Mouse (Mus musculus) MEL (cell line): ENCODE results near the gene Oaz1. TPM values are rescaled to one million over a fixed set of nuclear protein-coding genes. Genes with fewer than 3 reads are reported as not detected.

Source experiments
- DNase-seq: peaks from one replicate; pipeline ENCODE4 v3.0.0; 2011; ENCODE audit warnings: low read depth, low spot score
- H3K27ac ChIP-seq: 2 replicates; pipeline ENCODE4 v1.5.1; 2012; ENCODE audit warnings: low read depth, mild to moderate bottlenecking, control low read depth, low read length, moderate library complexity; ENCODE audit not compliant: control insufficient read depth
- H3K27me3 ChIP-seq, 2 experiments: fragments of 150-350 bp in 1 of 2; sonication (generic) in 1 of 2; 2 replicates each; pipeline ENCODE4 v1.6.1; 2012; ENCODE audit warnings: low read length in 2 of 2, mild to moderate bottlenecking in 2 of 2, improper control_type of control experiment in 1 of 2, moderate library complexity in 1 of 2; ENCODE audit not compliant: insufficient read depth in 2 of 2, control insufficient read depth in 1 of 2
- H3K36me3 ChIP-seq, 2 experiments: 2 replicates each; pipeline ENCODE4 v1.6.1; 2012 to 2014; ENCODE audit warnings: low read length in 2 of 2, improper control_type of control experiment in 1 of 2, inconsistent platforms in 1 of 2, mild to moderate bottlenecking in 1 of 2; ENCODE audit not compliant: insufficient read depth in 2 of 2, control insufficient read depth in 1 of 2
- H3K4me1 ChIP-seq, 2 experiments: fragments of 150-350 bp in 1 of 2; sonication (generic) in 1 of 2; 2 replicates each; pipeline ENCODE4 v1.6.1; 2012; ENCODE audit warnings: low read length in 2 of 2, improper control_type of control experiment in 1 of 2, mild to moderate bottlenecking in 1 of 2; ENCODE audit not compliant: insufficient read depth in 2 of 2, control insufficient read depth in 1 of 2
- H3K4me3 ChIP-seq, 2 experiments: fragments of 150-350 bp in 1 of 2; sonication (generic) in 1 of 2; 2 replicates each; pipeline ENCODE4 v1.5.1; 2012; ENCODE audit warnings: low read depth in 2 of 2, low read length in 2 of 2, mild to moderate bottlenecking in 2 of 2, moderate library complexity in 2 of 2, control low read depth in 1 of 2, improper control_type of control experiment in 1 of 2; ENCODE audit not compliant: control insufficient read depth in 1 of 2, insufficient read depth in 1 of 2
- H3K79me2 ChIP-seq: 2 replicates; pipeline ENCODE4 v1.6.1; 2012; ENCODE audit warnings: mild to moderate bottlenecking, low read length, moderate library complexity; ENCODE audit not compliant: control insufficient read depth, poor library complexity, insufficient read depth
- H3K9ac ChIP-seq: 2 replicates; pipeline ENCODE4 v1.6.1; 2012; ENCODE audit warnings: low read depth, mild to moderate bottlenecking, control low read depth, low read length, moderate library complexity; ENCODE audit not compliant: control insufficient read depth, poor library complexity, severe bottlenecking
- H3K9me3 ChIP-seq: fragments of 150-350 bp; sonication (generic); replicated peaks from 2 replicates; pipeline ENCODE4 v1.6.1; 2012; ENCODE audit warnings: mild to moderate bottlenecking, low read length, improper control_type of control experiment, moderate library complexity; ENCODE audit not compliant: insufficient read depth
- BHLHE40 ChIP-seq: IDR thresholded peaks from 2 replicates; pipeline ENCODE4 v1.6.1; 2012; ENCODE audit warnings: low read depth, mild to moderate bottlenecking, inconsistent platforms, low read length, improper control_type of control experiment, borderline replicate concordance
- CHD1 ChIP-seq: IDR thresholded peaks from 2 replicates; pipeline ENCODE4 v1.6.1; 2012; ENCODE audit warnings: low read depth, mild to moderate bottlenecking, inconsistent platforms, low read length, improper control_type of control experiment
- CHD2 ChIP-seq: IDR thresholded peaks from 2 replicates; pipeline ENCODE4 v1.6.1; 2011; ENCODE audit warnings: low read length, improper control_type of control experiment
- CTCF ChIP-seq, 3 experiments: IDR thresholded peaks in 2 of 3; conservative IDR thresholded peaks in 1 of 3; 2 replicates each; pipeline ENCODE4 v1.5.1; 2011 to 2012; ENCODE audit warnings: low read length in 3 of 3, low read depth in 2 of 3, mild to moderate bottlenecking in 2 of 3, improper control_type of control experiment in 1 of 3, inconsistent platforms in 1 of 3, mixed read lengths in 1 of 3, moderate library complexity in 1 of 3; ENCODE audit not compliant: control insufficient read depth in 1 of 3, insufficient read depth in 1 of 3, poor library complexity in 1 of 3, severe bottlenecking in 1 of 3
- E2F4 ChIP-seq: IDR thresholded peaks from 2 replicates; pipeline ENCODE4 v1.6.1; 2011; ENCODE audit warnings: low read depth, low read length, improper control_type of control experiment, borderline replicate concordance
- ELF1 ChIP-seq: IDR thresholded peaks from 2 replicates; pipeline ENCODE4 v1.6.1; 2014; ENCODE audit warnings: low read depth, mild to moderate bottlenecking, inconsistent platforms, low read length, improper control_type of control experiment, moderate library complexity
- GABPA ChIP-seq: IDR thresholded peaks from 2 replicates; pipeline ENCODE4 v1.6.1; 2012; ENCODE audit warnings: low read depth, mild to moderate bottlenecking, inconsistent platforms, low read length, improper control_type of control experiment, moderate library complexity
- GATA1 ChIP-seq: IDR thresholded peaks from 2 replicates; pipeline ENCODE4 v1.6.1; 2011; ENCODE audit warnings: low read depth, low read length, improper control_type of control experiment
- KAT2A ChIP-seq: conservative IDR thresholded peaks from 2 replicates; pipeline ENCODE4 v1.6.1; 2012; ENCODE audit warnings: low read depth, low read length, improper control_type of control experiment, inconsistent platforms
- MAFK ChIP-seq: IDR thresholded peaks from 2 replicates; pipeline ENCODE4 v1.6.1; 2011; ENCODE audit warnings: low read depth, mild to moderate bottlenecking, low read length, improper control_type of control experiment, borderline replicate concordance
- MAZ ChIP-seq: IDR thresholded peaks from 2 replicates; pipeline ENCODE4 v1.6.1; 2012; ENCODE audit warnings: low read depth, mild to moderate bottlenecking, inconsistent platforms, low read length, improper control_type of control experiment
- MEF2A ChIP-seq: IDR thresholded peaks from 2 replicates; pipeline ENCODE4 v1.6.1; 2014; ENCODE audit warnings: low read depth, mild to moderate bottlenecking, inconsistent platforms, low read length, improper control_type of control experiment; ENCODE audit not compliant: poor library complexity, insufficient replicate concordance, severe bottlenecking; ENCODE audit errors: extremely low read depth
- MYC ChIP-seq: IDR thresholded peaks from 2 replicates; pipeline ENCODE4 v1.6.1; 2011; ENCODE audit warnings: low read depth, mild to moderate bottlenecking, low read length, improper control_type of control experiment, moderate library complexity
- NRF1 ChIP-seq: IDR thresholded peaks from 2 replicates; pipeline ENCODE4 v1.6.1; 2014; ENCODE audit warnings: low read depth, mild to moderate bottlenecking, inconsistent platforms, low read length, improper control_type of control experiment, moderate library complexity; ENCODE audit not compliant: poor library complexity, insufficient read depth, severe bottlenecking
- POLR2A ChIP-seq, 2 experiments: IDR thresholded peaks; 2 replicates each; pipeline ENCODE4 v1.6.1; 2011 to 2012; ENCODE audit warnings: low read length in 2 of 2, mild to moderate bottlenecking in 2 of 2, control low read depth in 1 of 2, improper control_type of control experiment in 1 of 2, low read depth in 1 of 2, moderate library complexity in 1 of 2; ENCODE audit not compliant: control insufficient read depth in 1 of 2, insufficient read depth in 1 of 2, poor library complexity in 1 of 2
- POLR2AphosphoS2 ChIP-seq: IDR thresholded peaks from 2 replicates; pipeline ENCODE4 v1.6.1; 2011; ENCODE audit warnings: low read length, improper control_type of control experiment
- POLR2AphosphoS5 ChIP-seq: IDR thresholded peaks from 2 replicates; pipeline ENCODE4 v1.6.1; 2012; ENCODE audit warnings: low read depth, borderline replicate concordance, mild to moderate bottlenecking, inconsistent platforms, low read length, moderate library complexity, mixed read lengths
- RAD21 ChIP-seq: IDR thresholded peaks from 2 replicates; pipeline ENCODE4 v1.6.1; 2011; ENCODE audit warnings: mild to moderate bottlenecking, low read depth, low read length, improper control_type of control experiment
- SIN3A ChIP-seq: IDR thresholded peaks from 2 replicates; pipeline ENCODE4 v1.6.1; 2012; ENCODE audit warnings: low read length, improper control_type of control experiment, inconsistent platforms
- TCF12 ChIP-seq: IDR thresholded peaks from 2 replicates; pipeline ENCODE4 v1.6.1; 2014; ENCODE audit warnings: low read depth, mild to moderate bottlenecking, inconsistent platforms, low read length, improper control_type of control experiment, moderate library complexity
- UBTF ChIP-seq: IDR thresholded peaks from 2 replicates; pipeline ENCODE4 v1.6.1; 2012; ENCODE audit warnings: low read depth, mild to moderate bottlenecking, inconsistent platforms, low read length, improper control_type of control experiment, moderate library complexity, borderline replicate concordance; ENCODE audit not compliant: insufficient read depth
- USF1 ChIP-seq: IDR thresholded peaks from 2 replicates; pipeline ENCODE4 v1.6.1; 2014; ENCODE audit warnings: low read depth, mild to moderate bottlenecking, inconsistent platforms, low read length, improper control_type of control experiment, moderate library complexity
- USF2 ChIP-seq, 2 experiments: IDR thresholded peaks; 2 replicates each; pipeline ENCODE4 v1.6.1; 2011 to 2012; ENCODE audit warnings: improper control_type of control experiment in 2 of 2, low read length in 2 of 2, borderline replicate concordance in 1 of 2, inconsistent platforms in 1 of 2, low read depth in 1 of 2, mild to moderate bottlenecking in 1 of 2; ENCODE audit not compliant: insufficient read depth in 1 of 2
- ZC3H11A ChIP-seq: IDR thresholded peaks from 2 replicates; pipeline ENCODE4 v1.6.1; 2012; ENCODE audit warnings: low read depth, mild to moderate bottlenecking, inconsistent platforms, low read length, improper control_type of control experiment
- ZKSCAN1 ChIP-seq: IDR thresholded peaks from 2 replicates; pipeline ENCODE4 v1.6.1; 2012; ENCODE audit warnings: low read depth, mild to moderate bottlenecking, inconsistent platforms, low read length, improper control_type of control experiment, moderate library complexity
- ZMIZ1 ChIP-seq: IDR thresholded peaks from 2 replicates; pipeline ENCODE4 v1.6.1; 2012; ENCODE audit warnings: low read depth, mild to moderate bottlenecking, inconsistent platforms, low read length, improper control_type of control experiment, moderate library complexity
- polyA plus RNA-seq, 2 experiments: library from polyadenylated mRNA; stranded (reverse) in 1 of 2; unstranded in 1 of 2; fragments of >175 nt in 1 of 2; fragments of >200 nt in 1 of 2; gene quantifications; 2 replicates each; pipeline versions ENCODE4 v1.2.1 to v1.2.4; 2012; ENCODE audit warnings: low replicate concordance in 2 of 2, low read depth in 1 of 2; ENCODE audit not compliant: insufficient read length in 2 of 2, insufficient read depth in 1 of 2, missing spikeins in 1 of 2
- total RNA-seq: library from RNA; depleted of rRNA; stranded (reverse); fragments of 300-350 nt; gene quantifications from 2 replicates; pipeline ENCODE4 v1.2.3, GENCODE M21; 2012

Oaz1 gene
- total and polyA plus RNA-seq, 3 experiments: 983 to 1,528 TPM; not detected in 1

DNA sequence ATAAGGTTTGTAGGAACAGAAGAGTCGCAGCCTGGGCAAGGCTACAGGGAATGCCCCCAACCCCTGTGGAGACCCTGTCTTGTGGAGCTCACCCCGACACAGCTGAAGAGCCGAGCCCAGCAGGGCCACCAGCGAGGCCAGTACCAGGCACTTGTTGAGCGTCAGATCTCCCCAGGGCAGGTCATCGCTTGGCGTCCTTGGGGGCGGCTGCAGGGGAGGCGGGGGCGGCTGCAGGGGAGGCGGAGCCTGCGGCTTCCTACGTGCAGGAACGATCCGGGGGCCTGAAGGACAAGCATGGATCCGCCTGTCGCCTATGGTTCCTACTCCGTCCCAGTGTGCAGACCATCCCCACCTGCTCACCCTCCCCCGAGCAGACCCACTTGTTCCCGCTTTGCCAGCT is 16.4 kb upstream of the Oaz1 start:
- no peak for DNase-seq
- Histone ChIP-seq H3K4me1 (0 out of 4 replicates have a peak, but pooled peaks cover 0 to 5% of the 10 kb centered on the region in 2 experiments), H3K4me3 (no peak overlapping the region)
- no peak for TF ChIP-seq NRF1
- TF ChIP-seq CTCF (IDR thresholded peaks at IDR 0.05 in 2 of 3, conservative IDR thresholded peaks at IDR 0.05 in 1 of 3; ENCODE audit: control insufficient read depth in 1 of 3, insufficient read depth in 1 of 3, low read depth in 2 of 3, low read length in 3 of 3, poor library complexity in 1 of 3, severe bottlenecking in 1 of 3): no peak
- no peak for TF ChIP-seq E2F4
- no peak for TF ChIP-seq ZC3H11A
- no peak for TF ChIP-seq USF2 (IDR thresholded peaks at IDR 0.05; ENCODE audit: borderline replicate concordance in 1 of 2, insufficient read depth in 1 of 2, low read depth in 1 of 2, low read length in 2 of 2)
- TF ChIP-seq CHD1: no peak
- no peak for TF ChIP-seq ZMIZ1
- no peak for TF ChIP-seq SIN3A
- no peak for TF ChIP-seq KAT2A
- TF ChIP-seq GABPA: no peak
- TF ChIP-seq, all 39 proteins: peak for 0
- Histone ChIP-seq H3K27me3 (no peaks in the 10 kb centered on the region), H3K79me2 (no peaks in the 10 kb centered on the region), H3K9me3 (no peaks in the 10 kb centered on the region), H3K9ac (no peak overlapping the region), H3K27ac (no peak overlapping the region), H3K36me3 (no peaks in the 10 kb centered on the region)

DNA sequence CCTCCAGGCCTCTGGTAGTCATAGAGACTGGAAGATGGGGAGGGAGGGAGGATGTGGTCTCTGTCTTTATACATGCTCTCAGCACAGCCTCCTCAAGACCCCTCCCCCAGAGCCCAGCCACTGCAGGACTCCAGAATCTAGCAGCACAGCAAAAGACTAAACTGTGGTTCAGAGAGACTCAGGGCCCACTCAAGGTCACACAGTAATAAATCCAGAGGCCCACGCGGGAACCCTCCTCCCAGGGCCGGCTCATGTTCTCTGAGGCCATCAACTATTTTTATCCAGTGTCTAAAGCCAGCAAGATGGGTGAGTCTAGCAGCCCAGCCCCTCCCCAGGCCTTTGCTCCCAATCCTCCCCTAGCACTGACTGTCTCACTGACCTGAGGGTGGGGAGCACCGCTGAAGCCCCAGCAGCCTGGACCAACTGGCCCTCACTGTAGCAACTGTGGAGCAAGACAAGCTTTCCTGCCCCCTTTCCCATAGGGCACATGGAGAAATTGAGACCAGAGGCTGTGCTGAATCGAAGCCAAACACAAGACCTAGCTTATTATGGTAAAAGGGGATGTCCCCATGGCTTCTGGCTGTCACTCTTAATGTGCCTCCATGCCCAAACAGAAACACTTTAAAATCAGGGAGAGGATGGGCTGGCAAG is 13.9 kb upstream of the Oaz1 start:
- Histone ChIP-seq H3K36me3 (no peaks in the 10 kb centered on the region), H3K27ac (no peak overlapping the region), H3K4me1 (no peaks in the 10 kb centered on the region; a peak in 1 of 4 replicates), H3K4me3 (no peak overlapping the region), H3K9me3 (no peaks in the 10 kb centered on the region), H3K79me2 (no peaks in the 10 kb centered on the region), H3K27me3 (no peaks in the 10 kb centered on the region), H3K9ac (no peak overlapping the region)
- DNase-seq: no peak
- TF ChIP-seq POLR2A (IDR thresholded peaks at IDR 0.05; ENCODE audit: control insufficient read depth in 1 of 2, insufficient read depth in 1 of 2, low read depth in 1 of 2, low read length in 2 of 2, poor library complexity in 1 of 2): no peak
- TF ChIP-seq ZKSCAN1: no peak
- TF ChIP-seq CTCF (IDR thresholded peaks at IDR 0.05 in 2 of 3, conservative IDR thresholded peaks at IDR 0.05 in 1 of 3; ENCODE audit: control insufficient read depth in 1 of 3, insufficient read depth in 1 of 3, low read depth in 2 of 3, low read length in 3 of 3, poor library complexity in 1 of 3, severe bottlenecking in 1 of 3): no peak
- TF ChIP-seq BHLHE40: no peak
- no peak for TF ChIP-seq CHD2
- TF ChIP-seq MEF2A: no peak
- TF ChIP-seq GATA1: no peak
- no peak for TF ChIP-seq USF1
- no peak for TF ChIP-seq UBTF
- TF ChIP-seq ELF1: no peak
- TF ChIP-seq MAFK: no peak
- TF ChIP-seq POLR2AphosphoS5: no peak
- TF ChIP-seq MYC: no peak
- no peak for TF ChIP-seq CHD1
- TF ChIP-seq POLR2AphosphoS2: no peak
- no peak for TF ChIP-seq RAD21
- TF ChIP-seq TCF12: no peak
- no peak for TF ChIP-seq NRF1
- TF ChIP-seq MAZ: no peak
